Mouse (Mus musculus): ENCODE data around the gene Siah3.

DNA sequence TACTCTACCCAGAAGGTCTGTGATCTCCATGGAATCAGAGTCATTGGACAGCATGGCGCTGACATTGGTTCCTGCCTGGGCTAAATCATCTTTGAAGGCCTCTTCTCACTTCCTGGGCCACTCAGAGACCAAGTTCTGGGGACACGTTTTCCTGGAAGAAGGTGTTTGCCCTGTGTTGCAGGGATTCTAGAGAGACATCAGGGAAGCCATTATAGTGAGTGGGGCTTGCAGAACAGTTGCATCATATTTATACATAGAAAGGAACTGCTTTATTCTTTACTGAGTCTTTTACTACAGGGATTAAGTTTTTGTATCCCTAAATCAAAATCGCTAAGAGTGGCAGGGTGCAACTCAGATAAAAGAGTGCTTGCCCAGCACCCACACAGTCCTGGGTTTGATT is 37.1 kb upstream of the Siah3 start:
- TF ChIP-seq CTCF (IDR thresholded peaks at IDR 0.05; ENCODE audit: insufficient read depth, low read length) (no peak), POLR2A (IDR thresholded peaks at IDR 0.05; ENCODE audit: borderline replicate concordance, extremely low read depth, low read depth, low read length) (no peak)
